Mouse (Mus musculus): Measurements from ENCODE around the gene 4930432K21Rik. TPM values are rescaled to one million over a fixed set of nuclear protein-coding genes. Genes with fewer than 3 reads are reported as not detected.

The 4930432K21Rik gene
- polyA plus RNA-seq, 1 experiment from 2014 or later, result 1.9 TPM

- no peaks in the 10 kb centered on the region for H3K4me1 ChIP-seq
- H3K4me3 ChIP-seq, result no peak overlapping the region
- ATAC-seq (ENCODE audit: low FRiP score), result no peak
- no peak overlapping the region for H3K4me2 ChIP-seq (replicated peaks)
- peaks cover 98% of the 10 kb centered on the region for H3K36me3 ChIP-seq
- H3K27me3 ChIP-seq, result no peaks in the 10 kb centered on the region
- no peak overlapping the region for H3K9ac ChIP-seq
- 99% methylated on average over 11 of the region's 11 CpGs for WGBS
- H3K27ac ChIP-seq, result no peak overlapping the region
- no peaks in the 10 kb centered on the region for H3K9me3 ChIP-seq (replicated peaks)
These were observed 69.4 kb downstream of the 4930432K21Rik start for GRCm38 (mm10) chr8:84217206-84217605.

- H3K4me1 ChIP-seq, result no peaks in the 10 kb centered on the region
- 95% methylated on average over 5 of the region's 5 CpGs for WGBS
These were observed 70.3 kb downstream of the 4930432K21Rik start for GRCm38 (mm10) chr8:84218143-84218542.

GRCm38 (mm10) chr8:84220105-84220504 lies 72.3 kb downstream of the 4930432K21Rik start:
- no peaks in the 10 kb centered on the region for H3K9me3 ChIP-seq (replicated peaks)
- no peak for ATAC-seq (ENCODE audit: low FRiP score)
- peaks cover 98% of the 10 kb centered on the region for H3K36me3 ChIP-seq
- H3K4me2 ChIP-seq (replicated peaks), result no peak overlapping the region
- H3K27ac ChIP-seq, result no peak overlapping the region
- H3K4me1 ChIP-seq, result no peaks in the 10 kb centered on the region
- WGBS, result 90% methylated on average over 7 of the region's 7 CpGs
- no peak overlapping the region for H3K9ac ChIP-seq
- no peaks in the 10 kb centered on the region for H3K27me3 ChIP-seq
- H3K4me3 ChIP-seq, result no peak overlapping the region

More at GRCm38 (mm10) chr8:84218143-84218542, 70.3 kb downstream of the 4930432K21Rik start:
- Histone ChIP-seq H3K4me2 (replicated peaks) (no peak overlapping the region), H3K27me3 (no peaks in the 10 kb centered on the region), H3K4me3 (no peak overlapping the region), H3K36me3 (peaks cover 98% of the 10 kb centered on the region), H3K27ac (no peak overlapping the region), H3K9ac (no peak overlapping the region), H3K9me3 (replicated peaks) (no peaks in the 10 kb centered on the region)
- no peak for ATAC-seq (ENCODE audit: low FRiP score)

MicroRNAs within 50 kb of the gene (microRNA counts, 519-probe panel; counts per million panel counts)
- 3,224 counts per million, percentile 72 among the panel's probes with 10 or more counts for microRNA mmu-miR-181c
- microRNA mmu-miR-23a, result 4,680 counts per million, percentile 88 among the panel's probes with 10 or more counts
- microRNA mmu-miR-27a, result 5,224 counts per million, percentile 93 among the panel's probes with 10 or more counts

Small RNA genes lying within 50 kb of the gene (microRNA-seq; reads per million reads assigned to microRNA genes)
- not detected for gene Gm25110
- gene Mir181c, result 11,545 reads per million, percentile 95 among the genes with 10 or more reads in this experiment
- gene Mir181d, result 9,048 reads per million, percentile 94 among the genes with 10 or more reads in this experiment
- 5,345 reads per million, percentile 90 among the genes with 10 or more reads in this experiment for gene Mir23a
- gene Mir24-2, result not detected
- 127 reads per million, percentile 49 among the genes with 10 or more reads in this experiment for gene Mir27a
- gene Mir3074-2, result not detected

Other genes starting within 250 kb of the 4930432K21Rik start
- 38.7 and 41.5 TPM in 2 replicates for gene Adgrl1, start 247.9 kb upstream of the 4930432K21Rik start, polyA plus RNA-seq (2016; fragmentation: Nextera tagmentation; extraction: Ambion mirVana)
- 1.0 and 1.1 TPM in 2 replicates for gene Gm10644, start 192.8 kb upstream of the 4930432K21Rik start, polyA plus RNA-seq (2016; fragmentation: Nextera tagmentation; extraction: Ambion mirVana)
- 37.6 and 40.9 TPM in 2 replicates for gene Asf1b, start 192.5 kb upstream of the 4930432K21Rik start, polyA plus RNA-seq (2016; fragmentation: Nextera tagmentation; extraction: Ambion mirVana)
- gene Prkaca, start 175.0 kb upstream of the 4930432K21Rik start, polyA plus RNA-seq (2016; fragmentation: Nextera tagmentation; extraction: Ambion mirVana), result 201 and 213 TPM in 2 replicates
- gene Samd1, start 150.4 kb upstream of the 4930432K21Rik start, polyA plus RNA-seq (2016; fragmentation: Nextera tagmentation; extraction: Ambion mirVana), result 8.5 and 9.8 TPM in 2 replicates
- gene 1700067K01Rik, start 146.5 kb upstream of the 4930432K21Rik start, polyA plus RNA-seq (2016; fragmentation: Nextera tagmentation; extraction: Ambion mirVana), result 0.89 and 1.5 TPM in 2 replicates
- not detected in 2 replicates for gene 2210011C24Rik, start 135.9 kb upstream of the 4930432K21Rik start, polyA plus RNA-seq (2016; fragmentation: Nextera tagmentation; extraction: Ambion mirVana)
- gene Palm3, start 126.6 kb upstream of the 4930432K21Rik start, polyA plus RNA-seq (2016; fragmentation: Nextera tagmentation; extraction: Ambion mirVana), result 8.6 and 10.9 TPM in 2 replicates
- gene Il27ra, start 105.4 kb upstream of the 4930432K21Rik start, polyA plus RNA-seq (2016; fragmentation: Nextera tagmentation; extraction: Ambion mirVana), result 0.14 and 0.33 TPM in 2 replicates
- gene Rln3, start 103.0 kb upstream of the 4930432K21Rik start, polyA plus RNA-seq (2016; fragmentation: Nextera tagmentation; extraction: Ambion mirVana), result not detected in 2 replicates
- 2.1 and 3.0 TPM in 2 replicates for gene Gm10643, start 82.9 kb upstream of the 4930432K21Rik start, polyA plus RNA-seq (2016; fragmentation: Nextera tagmentation; extraction: Ambion mirVana)
- 8.9 and 9.4 TPM in 2 replicates for gene Rfx1, start 81.2 kb upstream of the 4930432K21Rik start, polyA plus RNA-seq (2016; fragmentation: Nextera tagmentation; extraction: Ambion mirVana)
- gene Dcaf15, start 43.3 kb upstream of the 4930432K21Rik start, polyA plus RNA-seq (2016; fragmentation: Nextera tagmentation; extraction: Ambion mirVana), result 16.4 and 19.7 TPM in 2 replicates
- 0.39 and 0.50 TPM in 2 replicates for gene Podnl1, start 22.0 kb upstream of the 4930432K21Rik start, polyA plus RNA-seq (2016; fragmentation: Nextera tagmentation; extraction: Ambion mirVana)
- gene Cc2d1a, start 89 bp upstream of the 4930432K21Rik start, polyA plus RNA-seq (2016; fragmentation: Nextera tagmentation; extraction: Ambion mirVana), result 21.6 and 21.7 TPM in 2 replicates
- gene Nanos3, start 37.2 kb downstream of the 4930432K21Rik start, polyA plus RNA-seq (2016; fragmentation: Nextera tagmentation; extraction: Ambion mirVana), result 5.8 and 7.2 TPM in 2 replicates
- gene Zswim4, start 89.0 kb downstream of the 4930432K21Rik start, polyA plus RNA-seq (2016; fragmentation: Nextera tagmentation; extraction: Ambion mirVana), result 57.5 and 59.0 TPM in 2 replicates
- 255 and 266 TPM in 2 replicates for gene D8Ertd738e, start 101.7 kb downstream of the 4930432K21Rik start, polyA plus RNA-seq (2016; fragmentation: Nextera tagmentation; extraction: Ambion mirVana)
- 57.3 and 62.9 TPM in 2 replicates for gene Mri1, start 109.3 kb downstream of the 4930432K21Rik start, polyA plus RNA-seq (2016; fragmentation: Nextera tagmentation; extraction: Ambion mirVana)
- gene Ccdc130, start 122.4 kb downstream of the 4930432K21Rik start, polyA plus RNA-seq (2016; fragmentation: Nextera tagmentation; extraction: Ambion mirVana), result 18.4 and 22.0 TPM in 2 replicates
- 13.3 and 16.1 TPM in 2 replicates for gene Cacna1a, start 240.4 kb downstream of the 4930432K21Rik start, polyA plus RNA-seq (2016; fragmentation: Nextera tagmentation; extraction: Ambion mirVana)

Data from hindbrain, embryonic 12.5 days (tissue).